Mouse (Mus musculus) stomach, postnatal 0 days (tissue): Measurements from ENCODE around the gene Sh3bgrl. TPM values are rescaled to one million over a fixed set of nuclear protein-coding genes. Genes with fewer than 3 reads are reported as not detected.
"Not testable (repeated sequence)": the region's sequence is repeated elsewhere in the genome, so short reads cannot be mapped to it uniquely, and the experiment has no call there.

Experiments
- ATAC-seq: fragments of 200-750 bp; cut with Nextera tagmentation; 2 replicates; pipeline ENCODE4 v1.8.0; 2017; ENCODE audit not compliant: low FRiP score, low TSS enrichment
- DNase-seq: peaks from one replicate; pipeline ENCODE4 v3.0.0-alpha.2; 2016; ENCODE audit warnings: low spot score
- H3K27ac ChIP-seq: fragments of 300-500 bp; sonication (generic); replicated peaks from 2 replicates; pipeline ENCODE4 v1.5.1; 2014; ENCODE audit warnings: mild to moderate bottlenecking, control low read depth
- H3K27me3 ChIP-seq: fragments of 300-500 bp; sonication (generic); 2 replicates; pipeline ENCODE4 v1.6.1; 2014; ENCODE audit warnings: low read length; ENCODE audit not compliant: control insufficient read depth, insufficient read depth
- H3K36me3 ChIP-seq: fragments of 300-500 bp; sonication (generic); 2 replicates; pipeline ENCODE4 v1.6.1; 2014; ENCODE audit warnings: low read length, mixed read lengths; ENCODE audit not compliant: control insufficient read depth, insufficient read depth
- H3K4me1 ChIP-seq: fragments of 300-500 bp; sonication (generic); replicated peaks from 2 replicates; pipeline ENCODE4 v1.6.1; 2014; ENCODE audit warnings: antibody characterized with exemption; ENCODE audit not compliant: control insufficient read depth, insufficient read depth
- H3K4me2 ChIP-seq: fragments of 300-500 bp; sonication (generic); replicated peaks from 2 replicates; pipeline ENCODE4 v1.6.1; 2014; ENCODE audit warnings: low read depth, mild to moderate bottlenecking, control low read depth, moderate library complexity
- H3K4me3 ChIP-seq: fragments of 300-500 bp; sonication (generic); 2 replicates; pipeline ENCODE4 v1.5.1; 2014; ENCODE audit warnings: low read depth, low read length, control low read depth
- H3K9ac ChIP-seq: fragments of 300-500 bp; sonication (generic); 2 replicates; pipeline ENCODE4 v1.6.1; 2014; ENCODE audit warnings: mild to moderate bottlenecking, low read length, control low read depth, mixed read lengths
- H3K9me3 ChIP-seq: fragments of 300-500 bp; sonication (generic); 2 replicates; pipeline ENCODE4 v1.6.1; 2016; ENCODE audit warnings: low read length; ENCODE audit not compliant: control insufficient read depth
- CTCF ChIP-seq: IDR thresholded peaks from 2 replicates; pipeline ENCODE4 v1.5.1; 2016; ENCODE audit warnings: antibody characterized with exemption, low read depth, mild to moderate bottlenecking, moderate library complexity
- EP300 ChIP-seq: optimal IDR thresholded peaks from 2 replicates; pipeline ENCODE3; 2016; ENCODE audit warnings: antibody characterized with exemption
- WGBS: fragments of 180-500 bp; shearing (Covaris S2); extraction: QIAGEN DNeasy Blood & Tissue Kit; methylation state at CpG from one replicate; pipeline ENCODE4 v1.1.7; 2014; 5-methylcytosine and 5-hydroxymethylcytosine counted together
- polyA plus RNA-seq: library from polyadenylated mRNA; unstranded; fragments of >200 nt; fragmentation: Nextera tagmentation; extraction: Ambion mirVana; gene quantifications from 2 replicates; pipeline ENCODE4 v1.2.1, GENCODE M21; 2015

Sh3bgrl gene
- 66.2 and 66.8 TPM in 2 replicates for polyA plus RNA-seq

- Histone ChIP-seq H3K4me3 (peak within 1 kb of the TSS; percentile 52), H3K4me1 (no peaks in the 10 kb centered on the region), H3K27ac (peak within 1 kb of the TSS; percentile 83), H3K27me3 (no peaks in the 10 kb centered on the region), H3K36me3 (no peaks in the 10 kb centered on the region), H3K9ac (peak within 1 kb of the TSS; percentile 62), H3K4me2 (peak within 1 kb of the TSS; percentile 49), H3K9me3 (no peaks in the 10 kb centered on the region)
- TF ChIP-seq EP300 (no peak), CTCF (no peak)
- ATAC-seq (peak; percentile 97), DNase-seq (peak; percentile 77)
- 14% methylated on average over 26 of the region's 26 CpGs for WGBS
Observed at GRCm38 (mm10) chrX:109095245-109096242, at the start of gene Sh3bgrl. Sh3bgrl (plus strand) TSS chrX:109095365.

- Histone ChIP-seq H3K4me1 (no peaks in the 10 kb centered on the region), H3K4me2 (no peak overlapping the region), H3K9ac (no peak overlapping the region)
Observed at GRCm38 (mm10) chrX:109047773-109048172, 47.4 kb upstream of the Sh3bgrl start.

GRCm38 (mm10) chrX:109071719-109072118 is 23.4 kb upstream of the Sh3bgrl start:
- H3K4me2 ChIP-seq = no peak overlapping the region
- WGBS = 66% methylated on average over 3 of the region's 3 CpGs
- TF ChIP-seq EP300 (no peak), CTCF (no peak)
- no peaks in the 10 kb centered on the region for H3K4me1 ChIP-seq
- DNase-seq = no peak
- H3K4me3 ChIP-seq = no peak overlapping the region
- no peak overlapping the region for H3K9ac ChIP-seq
- H3K36me3 ChIP-seq = no peaks in the 10 kb centered on the region
- ATAC-seq = no peak
- H3K27ac ChIP-seq = no peak overlapping the region
- no peaks in the 10 kb centered on the region for H3K9me3 ChIP-seq
- no peaks in the 10 kb centered on the region for H3K27me3 ChIP-seq

More at GRCm38 (mm10) chrX:109047773-109048172, 47.4 kb upstream of the Sh3bgrl start:
- Histone ChIP-seq H3K36me3 (no peaks in the 10 kb centered on the region), H3K9me3 (no peaks in the 10 kb centered on the region), H3K27me3 (no peaks in the 10 kb centered on the region), H3K27ac (no peak overlapping the region), H3K4me3 (no peak overlapping the region)
- ATAC-seq (no peak), DNase-seq (no peak)
- TF ChIP-seq EP300 (no peak), CTCF (no peak)
- WGBS = 58% methylated on average over 1 of the region's 1 CpGs

- no peaks in the 10 kb centered on the region for H3K36me3 ChIP-seq
- H3K27me3 ChIP-seq = no peaks in the 10 kb centered on the region
- no peaks in the 10 kb centered on the region for H3K4me1 ChIP-seq
- H3K27ac ChIP-seq = no peak overlapping the region
- ATAC-seq (no peak), DNase-seq (no peak)
- H3K9me3 ChIP-seq = no peaks in the 10 kb centered on the region
- H3K4me3 ChIP-seq = no peak overlapping the region
- WGBS = 71% methylated on average over 1 of the region's 1 CpGs
- H3K9ac ChIP-seq = no peak overlapping the region
- TF ChIP-seq CTCF (no peak), EP300 (no peak)
- no peak overlapping the region for H3K4me2 ChIP-seq
Observed at GRCm38 (mm10) chrX:109075716-109076115, 19.4 kb upstream of the Sh3bgrl start.

GRCm38 (mm10) chrX:109076355-109076754 is 18.8 kb upstream of the Sh3bgrl start:
- Histone ChIP-seq H3K27me3 (no peaks in the 10 kb centered on the region), H3K27ac (no peak overlapping the region), H3K9ac (no peak overlapping the region), H3K9me3 (no peaks in the 10 kb centered on the region), H3K4me1 (no peaks in the 10 kb centered on the region), H3K4me2 (no peak overlapping the region), H3K4me3 (no peak overlapping the region), H3K36me3 (no peaks in the 10 kb centered on the region)
- ATAC-seq = no peak
- WGBS = 14% methylated on average over 3 of the region's 3 CpGs
- DNase-seq = no peak
- TF ChIP-seq CTCF (peak; percentile 67), EP300 (no peak)

- not testable (repeated sequence) for ATAC-seq
Observed at GRCm38 (mm10) chrX:109079354-109079753, 15.8 kb upstream of the Sh3bgrl start.

More at GRCm38 (mm10) chrX:109079354-109079753, 15.8 kb upstream of the Sh3bgrl start:
- H3K4me1 ChIP-seq, H3K27me3 ChIP-seq, H3K36me3 ChIP-seq, H3K4me2 ChIP-seq, DNase-seq, H3K9me3 ChIP-seq, H3K27ac ChIP-seq, H3K4me3 ChIP-seq, H3K9ac ChIP-seq: not testable (repeated sequence)
- whole genome bisulfite sequencing = 79% methylated on average over 3 of the region's 4 CpGs
